In the genomic region with DNA sequence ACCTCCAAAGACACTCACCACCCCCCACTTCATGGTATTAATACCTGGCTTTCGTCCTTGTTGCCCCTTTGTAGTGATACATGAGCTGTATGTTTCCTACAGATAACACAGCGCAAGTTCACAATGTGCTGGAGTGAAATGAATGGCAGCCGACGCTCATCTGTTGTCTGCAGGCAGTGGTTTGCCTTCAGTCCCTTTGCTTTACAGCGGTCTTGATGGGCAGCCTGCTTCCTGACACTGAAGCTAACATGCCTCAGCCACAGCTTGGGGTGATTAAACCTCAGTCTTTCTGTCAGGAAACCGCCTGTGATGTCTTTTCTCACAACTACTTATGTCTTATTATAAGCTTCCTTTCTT, we compare ENCODE assay signal across 20 mouse cellular contexts.
DNase-seq lines count a peak whose midpoint lies in the region; ATAC-seq lines count a peak whose summit lies in the region.
"Had no signal": no experiment of that assay in that cellular context is flagged by ENCODE, and none has a peak within 500 bp of the region (broad histone marks: within the 10 kb centered on the region; RNA-seq: fewer than 3 reads in every experiment).

No protein-coding gene starts in this region.

- H3K9ac ChIP-seq in embryonic facial prominence, embryonic 11.5 days (replicated peaks; ENCODE audit: low read length) = no peak overlapping the region
- no peak overlapping the region for H3K9ac ChIP-seq in hindbrain, embryonic 13.5 days
- H3K9ac ChIP-seq in hindbrain, embryonic 16.5 days (ENCODE audit: low read depth, low read length) = no peak overlapping the region
- no peak overlapping the region for H3K9ac ChIP-seq in midbrain, embryonic 13.5 days (replicated peaks)
- no peak overlapping the region for H3K9ac ChIP-seq in kidney, embryonic 15.5 days
- H3K9ac ChIP-seq: heart, embryonic 15.5 days; limb, embryonic 12.5 days; neural tube, embryonic 13.5 days; stomach, embryonic 15.5 days had no signal

- WGBS in embryonic facial prominence, embryonic 11.5 days = 59% methylated on average over 6 of the region's 6 CpGs
- 78% methylated on average over 6 of the region's 6 CpGs for WGBS in embryonic facial prominence, embryonic 10.5 days
- WGBS in hindbrain, embryonic 13.5 days = 77% methylated on average over 6 of the region's 6 CpGs
- 63% methylated on average over 6 of the region's 6 CpGs for WGBS in hindbrain, embryonic 16.5 days
- WGBS in midbrain, embryonic 13.5 days = 72% methylated on average over 6 of the region's 6 CpGs
- 78% methylated on average over 6 of the region's 6 CpGs for WGBS in midbrain, embryonic 10.5 days
- WGBS in kidney, embryonic 15.5 days = 79% methylated on average over 6 of the region's 6 CpGs

- H3K27me3 ChIP-seq in embryonic facial prominence, embryonic 11.5 days (ENCODE audit: control insufficient read depth, insufficient read depth, low read length) = no peaks in the 10 kb centered on the region
- no peaks in the 10 kb centered on the region for H3K27me3 ChIP-seq in embryonic facial prominence, embryonic 10.5 days (replicated peaks; ENCODE audit: low read depth, poor library complexity, severe bottlenecking)
- H3K27me3 ChIP-seq in hindbrain, embryonic 13.5 days = no peaks in the 10 kb centered on the region
- H3K27me3 ChIP-seq in hindbrain, embryonic 16.5 days (replicated peaks; ENCODE audit: control insufficient read depth, insufficient read depth, low read length) = no peaks in the 10 kb centered on the region
- no peaks in the 10 kb centered on the region for H3K27me3 ChIP-seq in midbrain, embryonic 13.5 days
- H3K27me3 ChIP-seq in midbrain, embryonic 10.5 days (ENCODE audit: low read depth, poor library complexity, severe bottlenecking) = no peaks in the 10 kb centered on the region
- no peaks in the 10 kb centered on the region for H3K27me3 ChIP-seq in kidney, embryonic 15.5 days
- H3K27me3 ChIP-seq: heart, embryonic 15.5 days; neural tube, embryonic 13.5 days; stomach, embryonic 15.5 days had no signal

- H3K36me3 ChIP-seq in embryonic facial prominence, embryonic 11.5 days (replicated peaks; ENCODE audit: control insufficient read depth, insufficient read depth, low read depth, low read length) = no peaks in the 10 kb centered on the region
- no peaks in the 10 kb centered on the region for H3K36me3 ChIP-seq in embryonic facial prominence, embryonic 10.5 days (replicated peaks)
- H3K36me3 ChIP-seq in hindbrain, embryonic 13.5 days = no peaks in the 10 kb centered on the region
- H3K36me3 ChIP-seq in hindbrain, embryonic 16.5 days (ENCODE audit: control insufficient read depth, insufficient read depth, low read length) = no peaks in the 10 kb centered on the region
- no peaks in the 10 kb centered on the region for H3K36me3 ChIP-seq in midbrain, embryonic 13.5 days
- H3K36me3 ChIP-seq in midbrain, embryonic 10.5 days = no peaks in the 10 kb centered on the region
- H3K36me3 ChIP-seq in kidney, embryonic 15.5 days = no peaks in the 10 kb centered on the region
- H3K36me3 ChIP-seq: heart, embryonic 15.5 days; limb, embryonic 12.5 days; neural tube, embryonic 13.5 days; stomach, embryonic 15.5 days had no signal

- ATAC-seq in embryonic facial prominence, embryonic 11.5 days (replicated peaks; ENCODE audit: insufficient number of reproducible peaks, low FRiP score, low TSS enrichment, low read depth) = no peak
- no peak for ATAC-seq in hindbrain, embryonic 13.5 days (ENCODE audit: low FRiP score)
- ATAC-seq in hindbrain, embryonic 16.5 days = no peak
- peak; percentile 63 for ATAC-seq in midbrain, embryonic 13.5 days
- ATAC-seq in kidney, embryonic 15.5 days (replicated peaks; ENCODE audit: low FRiP score) = no peak

- no peaks in the 10 kb centered on the region for H3K4me1 ChIP-seq in embryonic facial prominence, embryonic 11.5 days (ENCODE audit: control insufficient read depth, insufficient read depth, low read length)
- H3K4me1 ChIP-seq in embryonic facial prominence, embryonic 10.5 days = no peaks in the 10 kb centered on the region
- H3K4me1 ChIP-seq in hindbrain, embryonic 13.5 days (replicated peaks) = no peaks in the 10 kb centered on the region
- H3K4me1 ChIP-seq in hindbrain, embryonic 16.5 days (ENCODE audit: control insufficient read depth, insufficient read depth, low read depth, low read length) = no peaks in the 10 kb centered on the region
- H3K4me1 ChIP-seq in midbrain, embryonic 13.5 days (replicated peaks) = 0 out of 2 replicates have a peak, but pooled peaks cover 4% of the 10 kb centered on the region
- H3K4me1 ChIP-seq in midbrain, embryonic 10.5 days = no peaks in the 10 kb centered on the region
- H3K4me1 ChIP-seq in kidney, embryonic 15.5 days = no peaks in the 10 kb centered on the region
- H3K4me1 ChIP-seq: heart, embryonic 15.5 days; limb, embryonic 12.5 days; neural tube, embryonic 13.5 days; stomach, embryonic 15.5 days had no signal

- DNase-seq in embryonic facial prominence, embryonic 11.5 days (ENCODE audit: low spot score) = peak; percentile 6
- DNase-seq in embryonic facial prominence, embryonic 10.5 days (ENCODE audit: low spot score) = no peak
- DNase-seq in midbrain, embryonic 10.5 days (ENCODE audit: low spot score) = no peak
- DNase-seq: adrenal gland, postnatal 10 days; cerebellum, adult 2 months; cerebellum, postnatal 25 days; kidney, adult 18-20 months; lung, adult 2 months; right cerebral cortex, adult 18-20 months; thymus, postnatal 36 days had no signal

- H3K4me2 ChIP-seq in embryonic facial prominence, embryonic 11.5 days (ENCODE audit: low read depth, low read length) = no peak overlapping the region
- no peak overlapping the region for H3K4me2 ChIP-seq in hindbrain, embryonic 13.5 days
- no peak overlapping the region for H3K4me2 ChIP-seq in hindbrain, embryonic 16.5 days (ENCODE audit: low read length)
- no peak overlapping the region for H3K4me2 ChIP-seq in midbrain, embryonic 13.5 days (replicated peaks)
- no peak overlapping the region for H3K4me2 ChIP-seq in kidney, embryonic 15.5 days
- H3K4me2 ChIP-seq: heart, embryonic 15.5 days; limb, embryonic 12.5 days; liver, embryonic 11.5 days; neural tube, embryonic 13.5 days; stomach, embryonic 15.5 days had no signal

- no peaks in the 10 kb centered on the region for H3K9me3 ChIP-seq in embryonic facial prominence, embryonic 11.5 days (replicated peaks; ENCODE audit: control insufficient read depth, low read length)
- no peaks in the 10 kb centered on the region for H3K9me3 ChIP-seq in embryonic facial prominence, embryonic 10.5 days
- H3K9me3 ChIP-seq in hindbrain, embryonic 13.5 days = no peaks in the 10 kb centered on the region
- no peaks in the 10 kb centered on the region for H3K9me3 ChIP-seq in hindbrain, embryonic 16.5 days (ENCODE audit: control insufficient read depth, low read length)
- no peaks in the 10 kb centered on the region for H3K9me3 ChIP-seq in midbrain, embryonic 13.5 days
- no peaks in the 10 kb centered on the region for H3K9me3 ChIP-seq in midbrain, embryonic 10.5 days (replicated peaks)
- H3K9me3 ChIP-seq in kidney, embryonic 15.5 days (replicated peaks) = no peaks in the 10 kb centered on the region
- H3K9me3 ChIP-seq: heart, embryonic 15.5 days; limb, embryonic 12.5 days; neural tube, embryonic 13.5 days; stomach, embryonic 15.5 days had no signal

- H3K4me3 ChIP-seq in embryonic facial prominence, embryonic 11.5 days (ENCODE audit: low read depth, low read length) = no peak overlapping the region
- no peak overlapping the region for H3K4me3 ChIP-seq in embryonic facial prominence, embryonic 10.5 days
- no peak overlapping the region for H3K4me3 ChIP-seq in hindbrain, embryonic 13.5 days
- no peak overlapping the region for H3K4me3 ChIP-seq in hindbrain, embryonic 16.5 days (ENCODE audit: low read length)
- H3K4me3 ChIP-seq in midbrain, embryonic 13.5 days (replicated peaks) = no peak overlapping the region
- H3K4me3 ChIP-seq in midbrain, embryonic 10.5 days = no peak overlapping the region
- no peak overlapping the region for H3K4me3 ChIP-seq in kidney, embryonic 15.5 days (replicated peaks)
- H3K4me3 ChIP-seq: heart, embryonic 15.5 days; limb, embryonic 12.5 days; neural tube, embryonic 13.5 days; stomach, embryonic 15.5 days had no signal

- no peak overlapping the region for H3K27ac ChIP-seq in embryonic facial prominence, embryonic 11.5 days (replicated peaks; ENCODE audit: low read depth, low read length)
- H3K27ac ChIP-seq in embryonic facial prominence, embryonic 10.5 days (replicated peaks) = no peak overlapping the region
- H3K27ac ChIP-seq in hindbrain, embryonic 13.5 days = peak overlapping the region; percentile 64
- H3K27ac ChIP-seq in hindbrain, embryonic 16.5 days (ENCODE audit: low read depth, low read length) = no peak overlapping the region
- H3K27ac ChIP-seq in midbrain, embryonic 13.5 days = 0 out of 2 replicates have a peak overlapping the region, but pooled peaks have one; percentile 10
- H3K27ac ChIP-seq in midbrain, embryonic 10.5 days (replicated peaks) = no peak overlapping the region
- H3K27ac ChIP-seq in kidney, embryonic 15.5 days = no peak overlapping the region
- H3K27ac ChIP-seq: heart, embryonic 15.5 days; kidney, postnatal 0 days; limb, embryonic 12.5 days; neural tube, embryonic 13.5 days; stomach, embryonic 15.5 days had no signal

Comparison
In these comparisons a context has a peak if more than half of its experiments do, and no peak if none do; other contexts are left out.
1. H3K27ac ChIP-seq: peak in hindbrain, embryonic 13.5 days (single experiment) and midbrain, embryonic 13.5 days (single experiment); none in embryonic facial prominence, embryonic 11.5 days (single experiment), embryonic facial prominence, embryonic 10.5 days (single experiment), hindbrain, embryonic 16.5 days (single experiment), midbrain, embryonic 10.5 days (single experiment) and kidney, embryonic 15.5 days (single experiment).